In genomic region chr2:162430171-162430570, GRCm38 (mm10) we compare ENCODE assay signal across 13 mouse cellular contexts.
DNase-seq lines count a peak whose midpoint lies in the region; ATAC-seq and TF ChIP-seq lines count a peak whose summit lies in the region.
"Had no signal": no experiment of that assay in that cellular context is flagged by ENCODE, and none has a peak within 500 bp of the region (broad histone marks: within the 10 kb centered on the region; RNA-seq: fewer than 3 reads in every experiment).

No protein-coding gene starts in this region.

- no peaks in the 10 kb centered on the region for H3K36me3 ChIP-seq in liver, postnatal 0 days (replicated peaks; ENCODE audit: insufficient read depth, low read length)
- no peaks in the 10 kb centered on the region for H3K36me3 ChIP-seq in intestine, postnatal 0 days (ENCODE audit: control insufficient read depth, insufficient read depth)
- H3K36me3 ChIP-seq in midbrain, embryonic 16.5 days (ENCODE audit: control insufficient read depth, insufficient read depth, low read length), result no peaks in the 10 kb centered on the region
- H3K36me3 ChIP-seq: heart, embryonic 15.5 days had no signal

- ATAC-seq in liver, postnatal 0 days, result peak; percentile 47; the same call in 1 of the 2 replicates
- ATAC-seq in intestine, postnatal 0 days, result 0 out of 2 replicates have a peak, but pooled peaks have one; percentile 16
- ATAC-seq in erythroblast, adult 5-6 weeks (replicated peaks; ENCODE audit: low FRiP score, poor library complexity, severe bottlenecking), result no peak
- ATAC-seq in midbrain, embryonic 16.5 days, result no peak

- no peaks in the 10 kb centered on the region for H3K9me3 ChIP-seq in liver, postnatal 0 days (ENCODE audit: low read length)
- H3K9me3 ChIP-seq in intestine, postnatal 0 days (ENCODE audit: control insufficient read depth), result no peaks in the 10 kb centered on the region
- no peaks in the 10 kb centered on the region for H3K9me3 ChIP-seq in midbrain, embryonic 16.5 days (replicated peaks; ENCODE audit: control insufficient read depth, low read length, poor library complexity, severe bottlenecking)
- H3K9me3 ChIP-seq: heart, embryonic 15.5 days had no signal

- H3K4me3 ChIP-seq in liver, postnatal 0 days (ENCODE audit: low read depth, low read length), result no peak overlapping the region
- no peak overlapping the region for H3K4me3 ChIP-seq in intestine, postnatal 0 days (ENCODE audit: low read depth, low read length)
- H3K4me3 ChIP-seq in midbrain, embryonic 16.5 days (ENCODE audit: low read depth, low read length), result no peak overlapping the region
- H3K4me3 ChIP-seq: gastrocnemius, adult 2 months; heart, embryonic 15.5 days had no signal

- H3K27me3 ChIP-seq in liver, postnatal 0 days (ENCODE audit: insufficient read depth, low read length), result no peaks in the 10 kb centered on the region
- H3K27me3 ChIP-seq in intestine, postnatal 0 days (replicated peaks; ENCODE audit: control insufficient read depth, insufficient read depth, low read length), result no peaks in the 10 kb centered on the region
- no peaks in the 10 kb centered on the region for H3K27me3 ChIP-seq in midbrain, embryonic 16.5 days (ENCODE audit: control insufficient read depth, insufficient read depth, low read depth, low read length)
- H3K27me3 ChIP-seq: heart, embryonic 15.5 days had no signal

- H3K9ac ChIP-seq in liver, postnatal 0 days (replicated peaks), result no peak overlapping the region
- no peak overlapping the region for H3K9ac ChIP-seq in intestine, postnatal 0 days (ENCODE audit: low read depth, low read length)
- no peak overlapping the region for H3K9ac ChIP-seq in midbrain, embryonic 16.5 days (ENCODE audit: low read depth, low read length)
- H3K9ac ChIP-seq: heart, embryonic 15.5 days had no signal

- WGBS in liver, postnatal 0 days (ENCODE audit: insufficient replicate concordance), result 42% methylated on average over 7 of the region's 7 CpGs
- WGBS in intestine, postnatal 0 days, result 29% methylated on average over 7 of the region's 7 CpGs
- WGBS in midbrain, embryonic 16.5 days, result 71% methylated on average over 7 of the region's 7 CpGs

- TF ChIP-seq CTCF in liver, postnatal 0 days (IDR thresholded peaks at IDR 0.05; ENCODE audit: low read depth), result no peak
- no peak for TF ChIP-seq CTCF in intestine, postnatal 0 days (IDR thresholded peaks at IDR 0.05; ENCODE audit: low read depth)

- H3K4me2 ChIP-seq in liver, postnatal 0 days (ENCODE audit: low read depth, low read length), result no peak overlapping the region
- no peak overlapping the region for H3K4me2 ChIP-seq in intestine, postnatal 0 days (replicated peaks; ENCODE audit: low read depth)
- H3K4me2 ChIP-seq in midbrain, embryonic 16.5 days (ENCODE audit: low read length), result no peak overlapping the region
- H3K4me2 ChIP-seq: heart, embryonic 15.5 days; liver, embryonic 11.5 days had no signal

- H3K27ac ChIP-seq in liver, postnatal 0 days (ENCODE audit: low read depth), result no peak overlapping the region
- no peak overlapping the region for H3K27ac ChIP-seq in intestine, postnatal 0 days (ENCODE audit: low read depth, low read length)
- H3K27ac ChIP-seq in midbrain, embryonic 16.5 days (ENCODE audit: low read length), result no peak overlapping the region
- H3K27ac ChIP-seq: gastrocnemius, adult 2 months; heart, embryonic 15.5 days had no signal

- no peak for TF ChIP-seq EP300 in liver, postnatal 0 days (IDR thresholded peaks at IDR 0.05; ENCODE audit: low read depth)

- H3K4me1 ChIP-seq in liver, postnatal 0 days (ENCODE audit: insufficient read depth), result no peaks in the 10 kb centered on the region
- H3K4me1 ChIP-seq in intestine, postnatal 0 days (replicated peaks; ENCODE audit: control insufficient read depth, insufficient read depth, low read length), result no peaks in the 10 kb centered on the region
- no peaks in the 10 kb centered on the region for H3K4me1 ChIP-seq in midbrain, embryonic 16.5 days (ENCODE audit: control insufficient read depth, insufficient read depth, low read length)
- H3K4me1 ChIP-seq: heart, embryonic 15.5 days had no signal

- peak; percentile 2 for DNase-seq in adrenal gland, adult 2 months
- DNase-seq in adrenal gland, adult 8-10 months, result no peak
- no peak for DNase-seq in liver, postnatal 0 days
- DNase-seq in liver, result no peak
- peak; percentile 11 for DNase-seq in mesoderm, embryonic 11.5 days (ENCODE audit: low read depth, low spot score)
- DNase-seq: gastrocnemius, adult 2 months; kidney, adult 2 months; lung, postnatal 4 days had no signal

Comparison
In these comparisons a context has a peak if more than half of its experiments do, and no peak if none do; other contexts are left out.
1. DNase-seq: peak in adrenal gland, adult 2 months (single experiment) and mesoderm, embryonic 11.5 days (single experiment); none in adrenal gland, adult 8-10 months (single experiment), liver, postnatal 0 days (single experiment) and liver (single experiment).
2. ATAC-seq: peak in liver, postnatal 0 days (single experiment) and intestine, postnatal 0 days (single experiment); none in erythroblast, adult 5-6 weeks (single experiment) and midbrain, embryonic 16.5 days (single experiment).